Mouse (Mus musculus) myocyte (in vitro differentiated cells): ENCODE results near the gene Trf.

Experiments used
- CEBPB ChIP-seq: IDR thresholded peaks from 2 replicates; pipeline ENCODE4 v1.6.1; 2011; ENCODE audit warnings: mild to moderate bottlenecking, moderate library complexity; ENCODE audit not compliant: poor library complexity, insufficient read depth, severe bottlenecking
- E2F4 ChIP-seq: IDR thresholded peaks from one replicate; pipeline ENCODE4 v1.6.1; 2011; ENCODE audit warnings: mild to moderate bottlenecking, control low read depth, moderate library complexity; ENCODE audit not compliant: insufficient read depth
- MAX ChIP-seq: IDR thresholded peaks from one replicate; pipeline ENCODE4 v1.6.1; 2011; ENCODE audit warnings: low read depth, mild to moderate bottlenecking, control low read depth
- POLR2A ChIP-seq: IDR thresholded peaks from one replicate; pipeline ENCODE4 v1.6.1; 2011; ENCODE audit warnings: low read depth, mild to moderate bottlenecking, control low read depth, moderate library complexity; ENCODE audit not compliant: insufficient read length
- SRF ChIP-seq: IDR thresholded peaks from one replicate; pipeline ENCODE4 v1.6.1; 2011; ENCODE audit warnings: low read depth; ENCODE audit not compliant: control insufficient read depth, insufficient read length
- TCF12 ChIP-seq: IDR thresholded peaks from one replicate; pipeline ENCODE4 v1.6.1; 2011; ENCODE audit warnings: mild to moderate bottlenecking, control low read depth; ENCODE audit not compliant: poor library complexity, insufficient read depth, severe bottlenecking
- TCF3 ChIP-seq: IDR thresholded peaks from one replicate; pipeline ENCODE4 v1.6.1; 2011; ENCODE audit warnings: low read depth, control low read depth; ENCODE audit not compliant: insufficient read length

- TF ChIP-seq POLR2A (no peak), TCF3 (no peak), MAX (no peak), SRF (no peak), E2F4 (no peak), TCF12 (no peak), CEBPB (no peak)
These were observed 48.4 kb downstream of the Trf start for GRCm38 (mm10) chr9:103181886-103182285.
